Mouse (Mus musculus) lung, embryonic 15.5 days (tissue): ENCODE results near the gene Ssr1. TPM values are rescaled to one million over a fixed set of nuclear protein-coding genes. Genes with fewer than 3 reads are reported as not detected.

ENCODE experiments used
- ATAC-seq: fragments of 200-750 bp; cut with Nextera tagmentation; 2 replicates; pipeline ENCODE4 v1.8.0; 2017; ENCODE audit warnings: moderate number of reproducible peaks, borderline replicate concordance; ENCODE audit not compliant: low FRiP score, low TSS enrichment; ENCODE audit errors: extremely low read depth
- H3K27ac ChIP-seq: fragments of 300-500 bp; sonication (generic); 2 replicates; pipeline ENCODE4 v1.5.1; 2015; ENCODE audit warnings: moderate library complexity, mild to moderate bottlenecking, inconsistent platforms
- H3K27me3 ChIP-seq: fragments of 300-500 bp; sonication (generic); 2 replicates; pipeline ENCODE4 v1.6.1; 2015; ENCODE audit warnings: inconsistent platforms
- H3K36me3 ChIP-seq: fragments of 300-500 bp; sonication (generic); 2 replicates; pipeline ENCODE4 v1.6.1; 2015; ENCODE audit warnings: inconsistent platforms
- H3K4me1 ChIP-seq: fragments of 300-500 bp; sonication (generic); 2 replicates; pipeline ENCODE4 v1.6.1; 2015; ENCODE audit warnings: inconsistent platforms
- H3K4me2 ChIP-seq: fragments of 300-500 bp; sonication (generic); 2 replicates; pipeline ENCODE4 v1.6.1; 2015; ENCODE audit warnings: inconsistent platforms, mild to moderate bottlenecking, moderate library complexity
- H3K4me3 ChIP-seq: fragments of 300-500 bp; sonication (generic); 2 replicates; pipeline ENCODE4 v1.5.1; 2015; ENCODE audit warnings: mild to moderate bottlenecking, inconsistent platforms
- H3K9ac ChIP-seq: fragments of 300-500 bp; sonication (generic); 2 replicates; pipeline ENCODE4 v1.6.1; 2015; ENCODE audit warnings: inconsistent platforms
- H3K9me3 ChIP-seq: fragments of 300-500 bp; sonication (generic); 2 replicates; pipeline ENCODE4 v1.6.1; 2016; ENCODE audit warnings: inconsistent platforms
- WGBS: fragments of 180-500 bp; shearing (Covaris S2); methylation state at CpG from one replicate; pipeline ENCODE4 v1.1.7; 2015; 5-methylcytosine and 5-hydroxymethylcytosine counted together
- polyA plus RNA-seq: library from polyadenylated mRNA; unstranded; fragments of >200 nt; fragmentation: Nextera tagmentation; extraction: Ambion mirVana; gene quantifications from 2 replicates; pipeline ENCODE4 v1.2.1, GENCODE M21; 2015

The Ssr1 gene
- polyA plus RNA-seq, 1 experiment from 2014 or later = 150 TPM

- Histone ChIP-seq H3K4me3 (no peak overlapping the region), H3K9me3 (no peaks in the 10 kb centered on the region), H3K9ac (no peak overlapping the region), H3K27ac (peak overlapping the region; percentile 84), H3K4me1 (peaks cover 20% of the 10 kb centered on the region; the same call in 1 of the 2 replicates), H3K4me2 (no peak overlapping the region), H3K36me3 (peaks cover 54% of the 10 kb centered on the region), H3K27me3 (no peaks in the 10 kb centered on the region)
- peak; percentile 76 for ATAC-seq
- WGBS = 46% methylated on average over 4 of the region's 4 CpGs
Measured at GRCm38 (mm10) chr13:37924461-37924948, 69.5 kb downstream of the Ssr1 start.

- WGBS = 69% methylated on average over 10 of the region's 10 CpGs
- H3K27ac ChIP-seq = peak overlapping the region; percentile 84
- H3K27me3 ChIP-seq = no peaks in the 10 kb centered on the region
- H3K9me3 ChIP-seq = no peaks in the 10 kb centered on the region
- no peak overlapping the region for H3K4me3 ChIP-seq
- no peak overlapping the region for H3K4me2 ChIP-seq
- peaks cover 20% of the 10 kb centered on the region; the same call in 1 of the 2 replicates for H3K4me1 ChIP-seq
- no peak overlapping the region for H3K9ac ChIP-seq
- peak; percentile 72 for ATAC-seq
- peaks cover 50% of the 10 kb centered on the region for H3K36me3 ChIP-seq
Measured at GRCm38 (mm10) chr13:37923643-37924460, 70.2 kb downstream of the Ssr1 start.

- Histone ChIP-seq H3K36me3 (peaks cover 51% of the 10 kb centered on the region), H3K27ac (no peak overlapping the region), H3K27me3 (no peaks in the 10 kb centered on the region), H3K4me1 (peaks cover 27% of the 10 kb centered on the region; the same call in 1 of the 2 replicates), H3K4me2 (no peak overlapping the region), H3K4me3 (no peak overlapping the region), H3K9ac (no peak overlapping the region), H3K9me3 (no peaks in the 10 kb centered on the region)
- 88% methylated on average over 4 of the region's 4 CpGs for WGBS
- ATAC-seq = no peak
Measured at GRCm38 (mm10) chr13:37923091-37923490, 70.9 kb downstream of the Ssr1 start.

GRCm38 (mm10) chr13:37920727-37921126 lies 73.3 kb downstream of the Ssr1 start:
- H3K4me1 ChIP-seq = peaks cover 28% of the 10 kb centered on the region; the same call in 1 of the 2 replicates
- ATAC-seq = no peak
- 72% methylated on average over 2 of the region's 2 CpGs for WGBS
- peaks cover 68% of the 10 kb centered on the region for H3K36me3 ChIP-seq
- no peak overlapping the region for H3K4me2 ChIP-seq
- H3K9me3 ChIP-seq = no peaks in the 10 kb centered on the region
- H3K27me3 ChIP-seq = no peaks in the 10 kb centered on the region
- no peak overlapping the region for H3K4me3 ChIP-seq
- H3K9ac ChIP-seq = no peak overlapping the region
- no peak overlapping the region for H3K27ac ChIP-seq

GRCm38 (mm10) chr13:37919711-37920277 lies 74.2 kb downstream of the Ssr1 start:
- H3K4me2 ChIP-seq = no peak overlapping the region
- no peaks in the 10 kb centered on the region for H3K9me3 ChIP-seq
- ATAC-seq = no peak
- WGBS = 92% methylated on average over 3 of the region's 3 CpGs
- H3K4me1 ChIP-seq = peaks cover 22% of the 10 kb centered on the region; the same call in 1 of the 2 replicates
- H3K9ac ChIP-seq = no peak overlapping the region
- H3K4me3 ChIP-seq = no peak overlapping the region
- no peaks in the 10 kb centered on the region for H3K27me3 ChIP-seq
- H3K27ac ChIP-seq = peak overlapping the region; percentile 77
- peaks cover 63% of the 10 kb centered on the region for H3K36me3 ChIP-seq

- no peak overlapping the region for H3K9ac ChIP-seq
- no peak overlapping the region for H3K4me2 ChIP-seq
- H3K9me3 ChIP-seq = no peaks in the 10 kb centered on the region
- H3K4me1 ChIP-seq = peaks cover 13% of the 10 kb centered on the region; the same call in 1 of the 2 replicates
- ATAC-seq = peak; percentile 84
- H3K27ac ChIP-seq = peak overlapping the region; percentile 77
- no peak overlapping the region for H3K4me3 ChIP-seq
- H3K36me3 ChIP-seq = peaks cover 57% of the 10 kb centered on the region
- H3K27me3 ChIP-seq = no peaks in the 10 kb centered on the region
- WGBS = 55% methylated on average over 15 of the region's 15 CpGs
Measured at GRCm38 (mm10) chr13:37918336-37919261, 75.4 kb downstream of the Ssr1 start.

Other genes with a start within 250 kb of the Ssr1 start
- gene Rreb1, start 215.8 kb downstream of the Ssr1 start, polyA plus RNA-seq = 16.8 and 17.9 TPM in 2 replicates
- gene Riok1, start 42.8 kb upstream of the Ssr1 start, polyA plus RNA-seq = 51.4 and 55.1 TPM in 2 replicates
- 0.87 and 1.1 TPM in 2 replicates for gene Cage1, start 42.9 kb upstream of the Ssr1 start, polyA plus RNA-seq
- 6.3 and 7.9 TPM in 2 replicates for gene Dsp, start 157.1 kb upstream of the Ssr1 start, polyA plus RNA-seq
- gene Snrnp48, start 210.7 kb upstream of the Ssr1 start, polyA plus RNA-seq = 35.7 and 36.5 TPM in 2 replicates